Mouse (Mus musculus) CD8-positive naive resting alpha-beta T cell, adult 2 months (primary cell): ENCODE results near the gene Cpt2.

Experiments used
- DNase-seq, 2 experiments: peaks; one replicate each; pipeline ENCODE4 v3.0.0; 2022; ENCODE audit warnings: low read depth in 2 of 2, low spot score in 2 of 2

The Cpt2 gene

GRCm38 (mm10) chr4:107921152-107921695 lies 2.2 kb downstream of the Cpt2 start:
- DNase-seq = no peak

GRCm38 (mm10) chr4:107920336-107920735 lies 3.1 kb downstream of the Cpt2 start:
- no peak for DNase-seq

- DNase-seq = no peak
These were observed 13.4 kb downstream of the Cpt2 start for GRCm38 (mm10) chr4:107910020-107910419.

- no peak for DNase-seq
These were observed 16.8 kb downstream of the Cpt2 start for GRCm38 (mm10) chr4:107906561-107906960.

- no peak for DNase-seq
These were observed 19.2 kb downstream of the Cpt2 start for GRCm38 (mm10) chr4:107904252-107904651.

- no peak for DNase-seq
These were observed 23.2 kb downstream of the Cpt2 start for GRCm38 (mm10) chr4:107900206-107900605.

- DNase-seq = no peak
These were observed 24.0 kb downstream of the Cpt2 start for GRCm38 (mm10) chr4:107899211-107899927.

- DNase-seq = no peak
These were observed 30.7 kb downstream of the Cpt2 start for GRCm38 (mm10) chr4:107892663-107893062.

GRCm38 (mm10) chr4:107889731-107890432 lies 33.5 kb downstream of the Cpt2 start, which contains the start of gene 0610037L13Rik:
Gene 0610037L13Rik (plus strand): TSS chr4:107889813.
- DNase-seq = peak; percentile 87 to 92

- DNase-seq = no peak
These were observed 34.1 kb downstream of the Cpt2 start for GRCm38 (mm10) chr4:107889385-107889730.

GRCm38 (mm10) chr4:107886371-107886770 lies 37.0 kb downstream of the Cpt2 start:
- DNase-seq = no peak

GRCm38 (mm10) chr4:107881631-107882030 lies 41.8 kb downstream of the Cpt2 start:
- no peak for DNase-seq

- DNase-seq = peak; percentile 86 to 93
These were observed 44.0 kb downstream of the Cpt2 start, which contains the start of gene Magoh for GRCm38 (mm10) chr4:107879254-107880050. Gene Magoh (plus strand): TSS chr4:107879755.

GRCm38 (mm10) chr4:107864866-107865265 lies 58.5 kb downstream of the Cpt2 start:
- no peak for DNase-seq

- DNase-seq = no peak
These were observed 64.4 kb downstream of the Cpt2 start for GRCm38 (mm10) chr4:107858995-107859394.

- no peak for DNase-seq
These were observed 66.3 kb downstream of the Cpt2 start for GRCm38 (mm10) chr4:107856958-107857686.
